Mouse (Mus musculus): Measurements from ENCODE around the gene Cacna2d4.
A peak's percentile ranks its signal among the peaks of the same experiment; 100 is the strongest.

The Cacna2d4 gene

DNA sequence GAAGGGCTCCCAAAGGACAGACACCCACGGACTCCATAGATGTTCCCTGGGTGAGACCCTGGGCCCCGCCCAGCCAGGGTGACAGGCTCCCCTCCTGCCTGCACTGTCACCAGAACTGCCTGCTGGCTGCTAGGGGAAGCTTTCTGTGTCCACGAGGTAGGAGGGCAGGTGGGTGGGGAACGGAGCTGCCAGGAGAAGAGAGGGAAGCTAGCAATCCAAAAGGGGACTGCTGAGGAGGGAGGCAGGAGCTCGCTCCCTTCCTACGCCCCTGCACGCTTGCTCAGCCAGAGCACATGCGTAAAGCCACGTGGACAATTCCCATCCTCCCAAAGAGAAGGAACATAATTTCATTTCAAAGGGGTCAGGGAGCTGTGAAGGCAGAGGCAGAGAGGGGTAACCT is 73.8 kb downstream of the Cacna2d4 start:
- DNase-seq (ENCODE audit: low read depth in 2 of 2, low spot score in 2 of 2), result no peak

- no peak for DNase-seq (ENCODE audit: low read depth in 2 of 2, low spot score in 2 of 2)
Measured at GRCm38 (mm10) chr6:119312381-119312780, 76.1 kb downstream of the Cacna2d4 start.

DNA sequence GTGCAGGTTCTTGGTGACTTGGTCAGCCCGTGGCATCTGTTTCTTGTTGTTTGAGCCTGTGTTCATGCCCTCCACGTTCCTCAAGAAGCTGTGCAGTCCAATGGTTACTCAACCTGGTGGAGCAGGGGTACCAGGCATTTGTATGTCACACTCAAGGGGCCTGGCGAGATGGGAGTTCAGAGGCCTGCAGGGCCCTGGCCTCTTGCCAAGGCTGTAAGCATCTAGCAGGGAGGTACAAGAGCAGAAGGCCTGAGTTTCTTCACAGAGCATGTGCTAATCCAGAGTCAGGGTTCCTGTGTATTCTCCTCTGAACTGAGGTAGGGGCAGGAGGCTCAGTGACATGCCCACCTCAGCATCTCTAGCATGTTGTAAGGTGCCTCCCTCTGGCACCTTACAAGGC is 76.8 kb downstream of the Cacna2d4 start:
- no peak for DNase-seq (ENCODE audit: low read depth in 2 of 2, low spot score in 2 of 2)

- DNase-seq (ENCODE audit: low read depth in 2 of 2, low spot score in 2 of 2), result no peak
Measured at GRCm38 (mm10) chr6:119313588-119314375, 77.5 kb downstream of the Cacna2d4 start.

- DNase-seq (ENCODE audit: low read depth in 2 of 2, low spot score in 2 of 2), result no peak
Measured at GRCm38 (mm10) chr6:119314751-119315476, 78.6 kb downstream of the Cacna2d4 start.

- no peak for DNase-seq (ENCODE audit: low read depth in 2 of 2, low spot score in 2 of 2)
Measured at GRCm38 (mm10) chr6:119318732-119319131, 82.4 kb downstream of the Cacna2d4 start.

- no peak for DNase-seq (ENCODE audit: low read depth in 2 of 2, low spot score in 2 of 2)
Measured at GRCm38 (mm10) chr6:119319358-119319757, 83.0 kb downstream of the Cacna2d4 start.

GRCm38 (mm10) chr6:119320481-119320880 is 84.2 kb downstream of the Cacna2d4 start:
- no peak for DNase-seq (ENCODE audit: low read depth in 2 of 2, low spot score in 2 of 2)

- DNase-seq (ENCODE audit: low read depth in 2 of 2, low spot score in 2 of 2), result no peak
Measured at GRCm38 (mm10) chr6:119321752-119322151, 85.4 kb downstream of the Cacna2d4 start.

GRCm38 (mm10) chr6:119324776-119325175 is 88.5 kb downstream of the Cacna2d4 start:
- DNase-seq (ENCODE audit: low read depth in 2 of 2, low spot score in 2 of 2), result no peak

DNA sequence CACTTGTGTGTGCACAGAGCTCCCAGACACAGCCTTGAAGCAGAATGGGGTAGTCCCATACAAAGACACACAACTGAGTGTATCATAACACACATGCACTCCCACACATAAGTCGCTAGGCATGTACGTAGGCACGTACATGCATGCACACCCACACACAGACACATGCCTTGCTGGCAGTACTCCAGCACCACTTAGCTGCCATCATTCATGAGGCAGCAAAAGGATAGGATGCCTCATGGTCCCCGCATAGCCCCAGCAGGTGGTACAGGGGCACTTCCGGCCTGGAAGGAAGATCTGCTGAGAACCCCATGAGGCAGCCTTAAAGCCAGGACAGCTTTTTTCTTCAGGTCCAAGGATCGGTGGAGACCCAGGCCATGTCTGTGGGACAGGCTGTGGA is 89.7 kb downstream of the Cacna2d4 start:
- DNase-seq (ENCODE audit: low read depth in 2 of 2, low spot score in 2 of 2), result no peak

GRCm38 (mm10) chr6:119326541-119326940 is 90.2 kb downstream of the Cacna2d4 start:
- DNase-seq (ENCODE audit: low read depth in 2 of 2, low spot score in 2 of 2), result no peak

GRCm38 (mm10) chr6:119328521-119329115 is 92.3 kb downstream of the Cacna2d4 start:
- no peak for DNase-seq (ENCODE audit: low read depth in 2 of 2, low spot score in 2 of 2)

- DNase-seq (ENCODE audit: low read depth in 2 of 2, low spot score in 2 of 2), result no peak
Measured at GRCm38 (mm10) chr6:119329215-119329714, 92.9 kb downstream of the Cacna2d4 start.

- no peak for DNase-seq (ENCODE audit: low read depth in 2 of 2, low spot score in 2 of 2)
Measured at GRCm38 (mm10) chr6:119329936-119330335, 93.6 kb downstream of the Cacna2d4 start.

GRCm38 (mm10) chr6:119330506-119330905 is 94.2 kb downstream of the Cacna2d4 start, which contains the start of gene Lrtm2:
Gene Lrtm2 (minus strand): TSS chr6:119330766.
- no peak for DNase-seq (ENCODE audit: low read depth in 2 of 2, low spot score in 2 of 2)

DNA sequence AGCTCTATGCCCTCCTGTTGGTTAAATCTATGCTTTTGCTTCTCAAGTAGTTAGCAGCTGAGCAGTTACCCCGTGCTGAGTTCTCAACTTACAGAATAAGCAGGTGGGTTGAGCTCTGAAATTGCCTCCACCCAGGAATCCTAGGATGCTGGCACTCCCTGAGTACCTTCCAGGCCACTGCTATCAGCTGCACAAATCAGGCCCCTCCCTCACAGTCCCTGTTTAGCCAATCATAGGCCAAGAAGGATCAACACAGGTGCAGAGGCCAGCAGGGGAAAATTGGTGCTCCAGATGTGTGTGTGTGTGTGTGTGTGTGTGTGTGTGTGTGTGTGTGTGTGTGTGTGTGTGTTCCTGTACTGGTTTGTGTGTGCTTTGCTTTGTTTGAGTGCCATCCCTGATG is 95.8 kb downstream of the Cacna2d4 start:
- no peak for DNase-seq (ENCODE audit: low read depth in 2 of 2, low spot score in 2 of 2)

DNA sequence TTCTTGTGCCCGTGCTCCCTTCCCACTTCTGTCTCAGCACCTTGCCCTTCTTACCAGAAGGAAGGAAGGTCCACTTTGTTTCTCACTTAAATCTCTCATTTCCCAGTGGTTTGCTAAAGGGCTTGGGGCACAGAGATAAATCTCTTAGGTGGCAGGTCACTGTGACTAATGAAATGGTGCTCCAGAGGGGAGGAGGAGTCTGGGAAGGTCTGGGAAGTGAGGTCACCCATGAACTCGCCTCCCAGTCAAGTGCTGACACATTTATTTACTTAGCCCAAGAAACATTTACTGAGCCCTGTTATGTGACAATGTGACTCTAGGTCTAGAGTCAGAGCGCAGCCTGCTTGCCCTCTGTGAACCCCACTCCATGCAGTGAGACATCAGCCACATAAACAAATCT is 96.9 kb downstream of the Cacna2d4 start:
- no peak for DNase-seq (ENCODE audit: low read depth in 2 of 2, low spot score in 2 of 2)

DNA sequence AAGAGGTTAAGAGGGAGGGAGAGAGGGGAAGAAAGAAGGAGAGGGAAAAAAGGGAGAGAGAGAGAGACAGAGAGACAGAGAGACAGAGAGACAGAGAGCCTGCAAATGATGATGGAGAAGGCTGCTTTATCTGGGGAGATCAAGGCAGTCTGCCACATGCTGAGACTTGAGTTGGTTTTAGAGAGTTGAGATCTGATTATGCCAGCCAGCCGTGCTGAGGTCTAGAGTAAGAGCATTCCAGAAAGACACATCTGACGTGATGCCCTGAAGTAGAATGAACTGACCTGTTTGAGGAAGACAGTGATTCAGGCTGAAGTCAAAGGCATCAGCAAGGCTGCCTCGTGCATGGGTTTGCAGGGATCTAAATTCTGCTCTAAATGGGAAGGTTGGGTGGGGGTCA is 97.5 kb downstream of the Cacna2d4 start:
- DNase-seq (ENCODE audit: low read depth in 2 of 2, low spot score in 2 of 2), result no peak

DNA sequence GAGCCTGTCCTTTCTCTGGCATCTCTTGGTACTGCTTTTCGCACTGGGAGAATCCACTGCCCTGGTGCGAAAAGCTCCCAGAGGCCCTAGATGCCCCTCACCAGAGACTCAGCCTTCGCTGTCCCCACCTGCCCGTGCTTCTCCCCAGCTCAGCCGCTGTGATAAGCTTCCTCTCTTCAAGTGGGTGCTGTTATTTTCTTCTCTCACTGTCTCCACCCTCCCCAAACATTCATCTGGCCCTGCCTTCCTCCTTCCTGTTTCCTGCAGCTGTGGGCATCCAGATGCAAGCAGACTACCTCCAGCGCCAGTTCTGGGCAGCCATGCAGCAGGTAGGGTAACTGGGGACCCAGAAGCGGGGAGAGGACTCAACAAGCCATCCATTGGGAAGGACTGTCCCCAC is 99.8 kb downstream of the Cacna2d4 start:
- DNase-seq (ENCODE audit: low read depth in 2 of 2, low spot score in 2 of 2), result peak; percentile 40 to 52

GRCm38 (mm10) chr6:119337287-119337686 is 101.0 kb downstream of the Cacna2d4 start:
- DNase-seq (ENCODE audit: low read depth in 2 of 2, low spot score in 2 of 2), result no peak

Data from CD8-positive naive resting alpha-beta T cell, adult 2 months (primary cell).